Mouse (Mus musculus): Measurements from ENCODE around the gene Dcx.

Dcx gene

GRCm38 (mm10) chrX:143826521-143826920, 106.6 kb downstream of the Dcx start:
- DNase-seq (ENCODE audit: low read depth): no peak

- DNase-seq (ENCODE audit: low read depth): no peak
Observed at GRCm38 (mm10) chrX:143818961-143819360, 114.2 kb downstream of the Dcx start.

GRCm38 (mm10) chrX:143815948-143816347, 117.2 kb downstream of the Dcx start:
- no peak for DNase-seq (ENCODE audit: low read depth)
